Mouse (Mus musculus): ENCODE measurements around the gene Ntsr2.
A peak's percentile ranks its signal among the peaks of the same experiment; 100 is the strongest.

The Ntsr2 gene

DNA sequence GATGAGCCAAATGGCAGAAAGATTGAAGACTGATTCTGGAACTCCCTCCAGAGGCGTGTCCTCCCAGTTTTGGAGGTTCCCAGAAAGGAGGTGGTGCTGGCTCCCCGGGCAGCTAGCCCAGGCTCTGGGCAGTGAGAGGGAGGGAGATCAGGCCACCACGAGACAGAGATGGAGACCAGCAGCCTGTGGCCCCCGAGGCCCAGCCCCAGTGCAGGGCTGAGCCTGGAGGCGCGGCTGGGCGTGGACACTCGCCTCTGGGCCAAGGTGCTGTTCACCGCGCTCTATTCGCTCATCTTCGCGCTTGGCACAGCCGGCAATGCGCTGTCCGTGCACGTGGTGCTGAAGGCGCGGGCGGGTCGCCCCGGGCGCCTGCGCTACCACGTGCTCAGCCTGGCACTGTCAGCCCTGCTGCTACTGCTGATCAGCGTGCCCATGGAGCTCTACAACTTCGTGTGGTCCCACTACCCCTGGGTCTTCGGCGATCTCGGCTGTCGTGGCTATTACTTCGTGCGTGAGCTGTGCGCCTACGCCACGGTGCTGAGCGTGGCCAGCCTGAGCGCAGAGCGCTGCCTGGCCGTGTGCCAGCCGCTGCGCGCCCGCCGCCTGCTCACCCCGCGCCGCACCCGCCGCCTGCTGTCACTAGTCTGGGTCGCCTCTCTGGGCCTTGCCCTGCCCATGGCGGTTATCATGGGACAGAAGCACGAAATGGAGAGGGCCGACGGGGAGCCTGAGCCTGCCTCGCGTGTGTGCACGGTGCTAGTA, at the start of gene Ntsr2:
Ntsr2 (plus strand) TSS at position 51 of the 762 bp plus-strand sequence.
- DNase-seq (ENCODE audit: low spot score in 2 of 2): peak; percentile 40 to 72

DNA sequence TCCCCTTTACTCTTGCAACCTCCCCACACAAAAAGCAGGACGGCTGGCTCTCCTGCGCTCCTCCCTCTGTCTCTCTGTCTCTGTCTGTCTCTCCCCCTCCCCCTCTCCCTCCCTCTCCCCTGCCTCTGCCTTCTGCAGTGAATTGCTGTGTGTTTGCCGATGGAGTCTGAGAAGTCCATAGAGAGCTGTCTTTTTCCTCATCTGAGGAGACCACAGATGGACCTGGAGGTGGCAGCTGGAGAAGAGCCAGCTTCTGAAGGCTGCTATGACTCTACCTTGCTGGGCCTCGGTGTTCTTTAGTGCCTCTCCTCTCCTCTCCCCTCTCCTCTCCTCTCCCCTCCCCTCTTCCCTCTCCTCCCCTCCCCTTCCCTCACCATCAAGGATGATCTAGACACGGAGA, 47.6 kb upstream of the Ntsr2 start:
- DNase-seq (ENCODE audit: low spot score in 2 of 2): no peak

- no peak for DNase-seq (ENCODE audit: low spot score in 2 of 2)
Measured at GRCm38 (mm10) chr12:16610936-16611335, 42.2 kb upstream of the Ntsr2 start, which contains the start of gene Lpin1. TSS of gene Lpin1 (minus strand) at chr12:16610966.

- no peak for DNase-seq (ENCODE audit: low spot score in 2 of 2)
Measured at GRCm38 (mm10) chr12:16614556-16614955, 38.6 kb upstream of the Ntsr2 start.

DNA sequence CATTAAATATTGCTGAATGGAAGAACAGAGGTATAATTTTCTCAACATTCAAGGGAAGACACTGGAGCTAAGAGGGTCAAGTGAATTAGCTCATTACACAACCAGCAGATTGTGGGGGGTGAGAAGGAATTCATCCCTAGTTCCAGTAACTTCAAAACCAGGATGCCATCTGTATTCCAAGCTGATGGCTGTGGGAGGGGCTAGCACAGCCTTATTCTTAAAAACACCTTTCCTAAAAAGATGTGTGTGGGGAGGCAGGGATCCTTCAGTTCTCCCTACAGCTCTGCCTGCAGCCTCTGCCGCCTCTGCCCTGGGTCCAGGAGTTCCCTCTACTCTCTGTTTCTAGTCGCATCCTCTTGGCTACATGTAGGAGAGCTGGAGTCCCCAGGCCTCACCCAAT, 37.4 kb upstream of the Ntsr2 start:
- DNase-seq (ENCODE audit: low spot score in 2 of 2): no peak

- peak; percentile 44 to 74 for DNase-seq (ENCODE audit: low spot score in 2 of 2)
Measured at GRCm38 (mm10) chr12:16618512-16619274, 34.5 kb upstream of the Ntsr2 start.

GRCm38 (mm10) chr12:16619453-16619852, 33.7 kb upstream of the Ntsr2 start:
- no peak for DNase-seq (ENCODE audit: low spot score in 2 of 2)

DNA sequence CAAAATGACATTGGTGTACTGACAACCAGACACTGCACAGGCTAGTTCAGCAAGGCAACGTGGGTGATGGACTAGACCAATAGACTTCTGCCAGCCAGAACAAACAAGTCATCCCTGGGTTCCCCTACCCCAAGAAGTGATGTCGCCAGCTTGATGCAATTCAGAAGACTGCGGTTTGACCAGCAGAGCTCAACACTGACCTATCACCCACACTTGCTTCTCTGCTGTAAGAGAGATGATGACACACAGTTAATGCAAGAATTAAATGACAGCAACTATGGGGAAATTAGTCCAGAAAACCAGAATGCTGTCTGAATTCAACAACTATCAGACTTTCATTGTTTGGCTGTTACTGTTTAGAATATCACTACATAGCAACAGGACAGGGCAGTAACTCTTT, 33.0 kb upstream of the Ntsr2 start:
- DNase-seq (ENCODE audit: low spot score in 2 of 2): no peak

GRCm38 (mm10) chr12:16630152-16630865, 22.9 kb upstream of the Ntsr2 start:
- DNase-seq (ENCODE audit: low spot score in 2 of 2): no peak

GRCm38 (mm10) chr12:16630866-16631185, 22.4 kb upstream of the Ntsr2 start:
- DNase-seq (ENCODE audit: low spot score in 2 of 2): no peak

GRCm38 (mm10) chr12:16631423-16631822, 21.8 kb upstream of the Ntsr2 start:
- no peak for DNase-seq (ENCODE audit: low spot score in 2 of 2)

- no peak for DNase-seq (ENCODE audit: low spot score in 2 of 2)
Measured at GRCm38 (mm10) chr12:16633235-16633634, 19.9 kb upstream of the Ntsr2 start.

DNA sequence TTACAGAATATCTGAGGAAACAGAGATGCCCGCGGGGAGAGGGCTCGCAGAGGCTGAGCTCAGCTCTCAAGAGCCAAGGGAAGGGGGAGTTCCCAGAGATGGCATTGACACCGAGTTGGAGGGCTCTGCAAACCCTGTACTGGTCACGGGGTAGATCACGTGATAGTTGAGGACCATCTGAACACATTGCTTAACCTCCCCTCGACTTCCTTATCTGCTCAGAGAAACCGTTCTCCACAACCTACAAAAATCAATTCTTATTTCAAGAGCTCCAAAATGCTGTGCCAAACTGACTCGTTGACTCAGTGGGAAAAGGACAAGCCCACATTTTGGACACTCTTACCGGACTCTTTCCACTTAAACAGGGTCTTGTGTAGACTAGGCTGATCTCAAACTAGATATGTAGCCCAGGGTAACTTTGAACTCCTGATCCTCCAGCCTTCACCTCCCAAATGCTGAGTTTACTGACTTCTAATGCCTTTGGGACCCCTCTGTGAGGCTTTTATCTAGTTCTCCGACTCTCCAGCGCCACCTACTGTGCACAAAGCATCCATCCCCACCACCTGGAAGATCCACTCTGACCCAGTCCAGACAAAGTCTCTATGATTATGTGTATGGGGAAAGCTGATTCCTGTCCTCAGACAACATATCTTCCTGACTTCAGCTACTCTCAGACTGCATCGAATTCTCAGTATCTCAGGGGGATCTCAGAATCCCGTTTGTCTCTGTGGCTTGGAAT, 18.9 kb upstream of the Ntsr2 start:
- DNase-seq (ENCODE audit: low spot score in 2 of 2): peak in 1 of 2 experiments; percentile 71

- DNase-seq (ENCODE audit: low spot score in 2 of 2): no peak
Measured at GRCm38 (mm10) chr12:16635816-16636215, 17.4 kb upstream of the Ntsr2 start.

DNA sequence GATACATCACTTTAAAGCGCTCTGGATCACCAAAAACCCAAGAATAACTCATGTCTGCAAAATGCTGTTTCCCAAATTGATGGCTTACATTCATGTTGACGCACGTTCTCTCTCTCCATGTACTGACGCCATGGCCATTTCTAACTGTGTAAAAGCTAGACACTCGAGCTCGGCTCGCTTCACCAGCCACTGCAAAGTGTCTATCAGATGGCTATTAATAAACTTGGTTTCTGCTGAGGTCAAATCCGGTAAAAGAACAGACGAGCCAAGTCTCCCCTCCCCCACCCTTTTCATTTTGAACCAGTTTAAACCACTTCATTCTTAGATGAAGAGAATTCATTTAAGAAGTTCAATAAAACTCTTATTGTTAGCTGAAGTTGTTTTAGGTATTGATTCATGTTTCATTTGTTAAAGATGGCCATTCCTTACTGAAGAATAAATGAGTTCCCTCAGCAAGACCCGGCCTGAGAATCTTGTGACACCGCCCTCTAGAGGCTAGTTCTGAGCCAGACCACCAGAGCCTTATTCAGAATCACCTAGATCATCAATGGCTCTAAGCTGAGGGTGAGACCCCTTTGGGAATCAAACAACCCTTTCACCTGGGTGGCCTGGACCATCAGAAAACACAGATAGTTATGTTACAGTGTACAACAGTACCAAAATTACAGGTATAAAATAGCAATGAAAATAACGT, 14.0 kb upstream of the Ntsr2 start:
- no peak for DNase-seq (ENCODE audit: low spot score in 2 of 2)

GRCm38 (mm10) chr12:16640075-16640474, 13.1 kb upstream of the Ntsr2 start:
- DNase-seq (ENCODE audit: low spot score in 2 of 2): no peak

- DNase-seq (ENCODE audit: low spot score in 2 of 2): no peak
Measured at GRCm38 (mm10) chr12:16642000-16642399, 11.2 kb upstream of the Ntsr2 start.

DNA sequence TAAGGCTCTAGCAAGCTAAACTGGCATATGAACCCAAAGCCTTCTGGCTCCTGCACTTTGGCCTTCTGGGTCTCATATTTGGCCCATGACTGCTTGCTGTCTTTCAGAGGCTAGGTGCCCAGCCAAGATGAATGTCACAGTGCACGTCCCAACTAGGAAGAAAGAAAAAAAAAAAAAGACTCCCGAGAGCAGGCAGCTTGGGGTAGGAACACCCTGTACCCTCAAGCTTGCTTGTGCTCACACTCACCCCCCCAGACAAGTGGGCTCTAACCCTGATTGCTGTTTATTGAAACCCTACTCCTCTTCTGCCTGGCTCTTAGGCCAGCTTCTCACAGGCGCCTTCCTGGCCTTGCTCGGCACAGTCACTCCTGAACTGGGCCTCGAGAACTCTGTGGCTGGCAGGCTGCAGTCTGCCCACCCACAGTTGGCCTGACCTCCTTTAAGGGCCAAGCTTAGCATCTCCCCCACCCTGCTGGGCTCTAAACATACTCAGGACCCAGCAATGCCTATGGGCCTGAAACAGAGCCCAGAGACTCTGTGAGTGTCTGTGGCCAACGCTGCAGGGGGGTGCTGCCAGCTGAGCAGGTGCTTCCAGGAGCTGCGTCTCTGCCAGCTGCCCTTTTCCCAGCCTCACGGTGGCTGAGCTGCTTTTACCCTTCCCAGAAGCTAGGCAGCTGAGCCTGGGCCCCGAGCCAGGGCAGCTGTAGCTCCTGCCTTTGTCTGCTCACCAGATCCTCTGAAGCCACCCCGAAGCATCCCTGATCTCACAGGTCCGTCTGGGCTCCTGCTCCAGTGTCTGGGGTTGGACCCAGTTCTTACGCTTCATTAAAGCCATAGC, 9.5 kb upstream of the Ntsr2 start:
- peak; percentile 35 to 80 for DNase-seq (ENCODE audit: low spot score in 2 of 2)

DNA sequence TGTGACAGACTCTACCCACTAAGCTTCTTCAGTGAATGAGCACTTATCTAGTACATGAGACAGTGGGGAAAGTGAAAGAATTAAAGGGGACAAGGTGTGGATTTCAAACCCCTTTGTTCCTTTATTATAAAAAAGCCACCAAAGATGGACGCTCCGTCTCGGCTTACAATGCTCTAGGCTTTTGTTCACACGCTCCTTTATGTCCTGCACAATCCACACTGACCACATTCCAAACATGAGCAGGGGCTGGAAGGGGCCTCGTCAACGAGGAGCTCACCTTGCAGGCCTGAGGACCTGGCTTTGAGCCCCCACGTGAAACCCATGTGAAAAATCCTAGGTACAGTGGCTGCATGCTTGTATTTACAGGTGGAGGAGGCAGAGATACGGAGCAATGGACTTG, 8.5 kb upstream of the Ntsr2 start:
- no peak for DNase-seq (ENCODE audit: low spot score in 2 of 2)

DNA sequence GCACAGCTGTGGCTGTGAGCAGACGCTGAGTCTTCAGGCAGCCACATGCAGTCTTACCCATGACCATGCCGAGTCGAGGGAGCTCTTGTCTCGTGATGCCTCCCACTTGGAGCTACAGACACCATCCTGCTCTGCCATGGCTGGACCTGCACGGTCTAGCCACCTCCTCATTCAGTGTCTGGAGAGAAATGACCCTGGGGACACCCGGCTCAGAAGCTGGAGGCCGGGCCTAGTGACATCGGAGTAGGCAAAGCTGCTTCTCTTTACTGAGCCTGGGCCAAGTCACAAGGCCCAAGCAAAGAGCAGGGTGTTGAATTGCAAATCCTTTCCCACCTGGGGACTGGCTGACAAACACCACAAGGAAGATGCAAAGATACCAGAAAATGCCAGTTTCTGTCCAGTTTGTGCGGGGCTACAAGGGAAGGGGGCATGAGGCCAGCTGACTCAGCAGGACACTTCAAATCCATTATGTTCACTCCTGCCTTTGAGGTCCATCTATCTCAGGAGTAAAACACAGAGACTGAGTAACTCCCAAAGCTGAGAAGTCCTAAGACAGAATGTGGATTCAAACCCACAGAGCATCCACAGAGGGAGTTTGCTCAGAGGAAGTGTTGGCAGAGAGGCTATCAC, 6.3 kb upstream of the Ntsr2 start:
- no peak for DNase-seq (ENCODE audit: low spot score in 2 of 2)

All from cerebellum, postnatal 4 days (tissue).